Mouse (Mus musculus) ES-Bruce4 (cell line): Measurements from ENCODE around the gene Erg. TPM values are rescaled to one million over a fixed set of nuclear protein-coding genes. Genes with fewer than 3 reads are reported as not detected.

Experiments
- H3K27ac ChIP-seq: 2 replicates; pipeline ENCODE4 v1.5.1; 2012; ENCODE audit warnings: low read length, inconsistent platforms; ENCODE audit not compliant: insufficient read depth
- H3K27me3 ChIP-seq: 2 replicates; pipeline ENCODE4 v1.6.1; 2012; ENCODE audit warnings: mild to moderate bottlenecking, low read length, inconsistent platforms; ENCODE audit not compliant: control insufficient read depth, poor library complexity, insufficient read depth, severe bottlenecking
- H3K36me3 ChIP-seq: 2 replicates; pipeline ENCODE4 v1.6.1; 2012; ENCODE audit warnings: inconsistent platforms, mild to moderate bottlenecking, low read length, moderate library complexity; ENCODE audit not compliant: control insufficient read depth, poor library complexity, insufficient read depth, severe bottlenecking
- H3K4me1 ChIP-seq: one replicate; pipeline ENCODE4 v1.8.1; 2011; ENCODE audit warnings: low read length; ENCODE audit not compliant: control insufficient read depth, insufficient read depth
- H3K4me3 ChIP-seq: 2 replicates; pipeline ENCODE4 v1.5.1; 2011; ENCODE audit warnings: low read depth, mild to moderate bottlenecking, low read length
- H3K9ac ChIP-seq: 2 replicates; pipeline ENCODE4 v1.6.1; 2012; ENCODE audit warnings: low read depth, mild to moderate bottlenecking, inconsistent platforms; ENCODE audit not compliant: poor library complexity, severe bottlenecking
- H3K9me3 ChIP-seq: replicated peaks from 2 replicates; pipeline ENCODE4 v1.6.1; 2012; ENCODE audit warnings: mild to moderate bottlenecking, low read length, inconsistent platforms; ENCODE audit not compliant: control insufficient read depth, poor library complexity, insufficient read depth, severe bottlenecking
- CTCF ChIP-seq: IDR thresholded peaks from one replicate; pipeline ENCODE4 v1.8.1; 2011; ENCODE audit warnings: low read depth, low read length
- EP300 ChIP-seq: IDR thresholded peaks from 2 replicates; pipeline ENCODE4 v1.6.1; 2011; ENCODE audit warnings: low read depth, low read length; ENCODE audit not compliant: insufficient read depth
- POLR2A ChIP-seq: IDR thresholded peaks from one replicate; pipeline ENCODE4 v1.8.1; 2011; ENCODE audit warnings: low read length; ENCODE audit not compliant: insufficient read depth
- polyA plus RNA-seq: library from polyadenylated mRNA; stranded (reverse); fragments of >200 nt; gene quantifications from 2 replicates; pipeline ENCODE4 v1.2.4, GENCODE M21; 2011; ENCODE audit warnings: low read depth; ENCODE audit not compliant: missing spikeins, insufficient read depth, insufficient read length

Erg gene
- polyA plus RNA-seq, 1 experiment: 0.28 TPM

DNA sequence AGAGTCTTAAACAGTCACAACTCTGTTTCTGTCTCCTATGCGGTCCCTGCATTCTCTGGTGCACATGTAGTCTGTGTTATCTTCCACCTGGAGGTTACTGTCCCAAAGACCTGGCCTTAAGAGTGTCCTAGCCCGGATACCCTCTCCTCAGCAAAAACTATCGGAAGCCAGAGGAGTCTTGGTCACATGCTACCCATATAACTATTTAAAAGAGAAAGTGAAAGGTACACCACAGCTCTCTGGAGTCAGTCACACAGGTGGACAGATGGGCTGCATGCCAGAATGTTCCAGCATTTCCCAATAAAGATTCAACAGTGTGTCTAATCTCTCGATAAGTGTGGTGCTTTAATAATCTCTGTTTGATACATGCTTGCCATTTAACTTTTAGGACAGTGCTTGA lies 7.1 kb downstream of the Erg start:
- H3K9ac ChIP-seq: no peak overlapping the region
- no peaks in the 10 kb centered on the region for H3K36me3 ChIP-seq
- H3K9me3 ChIP-seq: no peaks in the 10 kb centered on the region
- TF ChIP-seq CTCF (no peak), EP300 (no peak), POLR2A (no peak)
- no peak overlapping the region for H3K27ac ChIP-seq
- no peaks in the 10 kb centered on the region for H3K27me3 ChIP-seq
- no peak overlapping the region for H3K4me3 ChIP-seq
- no peaks in the 10 kb centered on the region for H3K4me1 ChIP-seq

DNA sequence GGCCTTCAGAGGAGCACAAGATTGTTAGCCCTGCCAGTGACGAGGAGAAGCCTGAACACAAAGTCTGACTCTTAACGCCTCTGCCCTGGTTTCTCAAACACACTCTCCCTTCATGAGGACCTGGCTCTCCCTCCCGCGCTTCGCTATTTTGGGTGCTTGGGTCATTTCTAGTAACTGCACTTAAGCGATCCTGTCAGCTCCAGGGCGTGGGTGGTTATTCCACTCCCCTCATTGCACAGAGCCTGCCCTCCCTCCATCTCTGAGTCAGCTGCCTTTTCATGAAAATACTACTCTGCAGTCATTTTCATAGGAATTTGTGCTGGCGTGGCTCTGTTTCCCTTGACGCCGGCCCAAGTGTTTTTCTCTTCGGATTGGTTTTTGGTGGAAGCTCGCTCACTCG lies 13.2 kb downstream of the Erg start:
- no peak for TF ChIP-seq EP300
- TF ChIP-seq CTCF: no peak
- TF ChIP-seq POLR2A: no peak
- H3K36me3 ChIP-seq: no peaks in the 10 kb centered on the region
- no peak overlapping the region for H3K9ac ChIP-seq
- no peak overlapping the region for H3K4me3 ChIP-seq
- H3K9me3 ChIP-seq: no peaks in the 10 kb centered on the region
- H3K4me1 ChIP-seq: no peaks in the 10 kb centered on the region
- H3K27ac ChIP-seq: no peak overlapping the region
- no peaks in the 10 kb centered on the region for H3K27me3 ChIP-seq

DNA sequence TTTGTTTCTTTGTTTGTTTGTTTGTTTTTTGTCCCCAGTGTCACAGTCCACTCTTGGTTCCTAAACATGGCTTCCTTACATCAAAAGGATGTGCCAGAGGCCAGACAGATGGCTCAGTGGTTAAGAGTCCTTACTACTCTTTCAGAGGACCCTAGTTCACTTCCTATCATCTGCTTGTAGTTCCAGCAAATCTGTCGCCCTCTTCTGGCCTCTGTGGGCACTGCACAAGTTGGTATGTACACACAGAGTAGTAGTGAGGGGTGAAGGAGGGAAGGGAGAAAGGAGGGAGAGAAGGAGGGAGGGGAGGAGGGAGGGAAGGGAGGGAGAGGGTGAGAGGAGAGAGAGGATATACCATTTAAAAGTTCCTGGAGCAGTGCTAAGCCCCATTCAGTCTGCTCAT lies 15.8 kb downstream of the Erg start:
- no peaks in the 10 kb centered on the region for H3K27me3 ChIP-seq
- no peaks in the 10 kb centered on the region for H3K36me3 ChIP-seq
- H3K27ac ChIP-seq: no peak overlapping the region
- no peaks in the 10 kb centered on the region for H3K4me1 ChIP-seq
- no peak for TF ChIP-seq POLR2A
- peak; percentile 35 for TF ChIP-seq CTCF
- no peak overlapping the region for H3K4me3 ChIP-seq
- no peak overlapping the region for H3K9ac ChIP-seq
- H3K9me3 ChIP-seq: no peaks in the 10 kb centered on the region

DNA sequence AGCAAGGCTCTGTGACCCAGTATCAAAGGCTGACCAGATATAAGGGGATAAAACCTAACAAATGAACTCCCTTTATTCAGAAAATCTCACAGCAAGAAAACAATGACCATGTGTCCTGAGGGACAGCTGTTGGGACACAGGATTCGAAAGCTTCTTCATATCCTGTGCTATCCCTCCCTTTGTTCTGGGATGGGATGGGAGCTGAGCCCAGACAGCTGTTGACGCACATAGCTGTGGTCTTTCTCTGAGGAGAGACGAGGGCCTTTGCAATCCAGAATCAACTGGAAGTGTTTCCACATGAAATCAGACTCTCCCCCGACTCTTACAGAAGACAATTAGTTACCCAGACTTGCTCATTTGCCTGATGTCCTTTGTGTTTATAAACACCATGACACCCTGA lies 29.6 kb downstream of the Erg start:
- no peak overlapping the region for H3K9ac ChIP-seq
- no peak overlapping the region for H3K4me3 ChIP-seq
- H3K36me3 ChIP-seq: no peaks in the 10 kb centered on the region
- TF ChIP-seq CTCF (no peak), EP300 (no peak), POLR2A (no peak)
- no peaks in the 10 kb centered on the region for H3K4me1 ChIP-seq
- no peaks in the 10 kb centered on the region for H3K27me3 ChIP-seq
- H3K9me3 ChIP-seq: no peaks in the 10 kb centered on the region
- H3K27ac ChIP-seq: no peak overlapping the region

DNA sequence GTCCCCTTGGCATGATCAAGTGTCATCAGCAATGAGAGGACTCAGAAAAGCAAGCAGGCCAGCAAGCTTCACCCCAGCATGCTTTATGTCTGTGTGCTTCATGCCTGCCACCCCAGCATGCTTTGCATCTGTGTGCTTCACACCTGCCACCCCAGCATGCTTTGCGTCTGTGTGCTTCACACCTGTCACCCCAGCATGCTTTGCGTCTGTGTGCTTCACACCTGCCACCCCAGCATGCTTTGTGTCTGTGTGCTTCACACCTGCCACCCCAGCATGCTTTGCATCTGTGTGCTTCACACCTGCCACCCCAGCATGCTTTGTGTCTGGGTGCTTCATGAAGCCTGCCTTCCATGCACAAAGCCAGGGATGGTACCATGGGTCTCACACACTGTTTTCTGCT lies 33.3 kb downstream of the Erg start:
- Histone ChIP-seq H3K9me3 (no peaks in the 10 kb centered on the region), H3K36me3 (no peaks in the 10 kb centered on the region), H3K9ac (no peak overlapping the region), H3K27ac (no peak overlapping the region), H3K27me3 (no peaks in the 10 kb centered on the region), H3K4me1 (no peaks in the 10 kb centered on the region), H3K4me3 (no peak overlapping the region)
- TF ChIP-seq EP300: no peak
- TF ChIP-seq POLR2A: no peak
- TF ChIP-seq CTCF: no peak

DNA sequence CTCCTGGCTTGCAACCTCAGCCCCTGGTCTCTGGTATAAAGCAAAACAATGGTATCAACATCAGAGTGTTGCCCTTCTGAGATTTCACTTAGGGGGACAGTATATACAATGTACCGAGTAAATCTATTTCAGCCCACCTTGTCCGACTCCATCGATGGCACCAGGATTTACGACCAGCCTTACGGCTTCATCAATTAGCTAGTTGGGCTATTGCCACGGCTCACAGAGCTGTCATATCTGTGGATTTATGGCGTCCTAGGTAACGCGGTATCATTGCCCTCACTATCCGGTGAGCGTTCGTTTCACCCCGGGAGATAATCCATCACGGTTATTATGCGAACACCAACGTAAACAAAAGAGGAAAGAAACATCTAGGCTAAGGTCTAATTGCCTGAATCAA lies 33.9 kb downstream of the Erg start:
- Histone ChIP-seq H3K27ac (no peak overlapping the region), H3K36me3 (no peaks in the 10 kb centered on the region), H3K9ac (no peak overlapping the region), H3K27me3 (no peaks in the 10 kb centered on the region), H3K9me3 (no peaks in the 10 kb centered on the region), H3K4me1 (no peaks in the 10 kb centered on the region), H3K4me3 (no peak overlapping the region)
- TF ChIP-seq CTCF (no peak), POLR2A (no peak), EP300 (no peak)

DNA sequence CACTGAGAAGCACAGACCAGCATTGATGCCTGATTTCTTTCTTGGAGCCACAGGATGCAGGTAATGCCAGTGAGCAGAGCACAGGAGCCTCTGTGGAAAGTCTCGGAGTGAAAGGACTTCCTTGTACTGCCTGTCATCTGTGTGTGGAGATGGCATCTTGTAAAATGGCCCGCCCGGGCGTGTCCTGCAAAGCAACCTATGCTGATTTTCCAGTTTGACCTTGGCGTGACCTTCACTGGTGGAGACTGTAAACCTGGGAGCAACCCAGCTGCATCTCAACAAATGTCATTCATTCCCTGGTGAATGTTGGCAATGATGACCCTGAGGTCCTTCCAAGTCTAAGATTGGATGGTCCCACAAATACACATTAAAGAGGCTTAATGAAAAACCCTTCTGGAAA lies 35.9 kb downstream of the Erg start:
- no peaks in the 10 kb centered on the region for H3K4me1 ChIP-seq
- no peak overlapping the region for H3K27ac ChIP-seq
- no peaks in the 10 kb centered on the region for H3K36me3 ChIP-seq
- H3K9me3 ChIP-seq: no peaks in the 10 kb centered on the region
- no peak overlapping the region for H3K9ac ChIP-seq
- no peak overlapping the region for H3K4me3 ChIP-seq
- TF ChIP-seq EP300: no peak
- no peak for TF ChIP-seq POLR2A
- no peak for TF ChIP-seq CTCF
- no peaks in the 10 kb centered on the region for H3K27me3 ChIP-seq
